Mouse (Mus musculus): ENCODE measurements at regions not wholly inside any gene's neighbourhood (a gene's known extent, or its start where the extent isn't known, plus 50 kb on each side); places are given as distances from the start of the nearest gene placed in this dataset.

DNA sequence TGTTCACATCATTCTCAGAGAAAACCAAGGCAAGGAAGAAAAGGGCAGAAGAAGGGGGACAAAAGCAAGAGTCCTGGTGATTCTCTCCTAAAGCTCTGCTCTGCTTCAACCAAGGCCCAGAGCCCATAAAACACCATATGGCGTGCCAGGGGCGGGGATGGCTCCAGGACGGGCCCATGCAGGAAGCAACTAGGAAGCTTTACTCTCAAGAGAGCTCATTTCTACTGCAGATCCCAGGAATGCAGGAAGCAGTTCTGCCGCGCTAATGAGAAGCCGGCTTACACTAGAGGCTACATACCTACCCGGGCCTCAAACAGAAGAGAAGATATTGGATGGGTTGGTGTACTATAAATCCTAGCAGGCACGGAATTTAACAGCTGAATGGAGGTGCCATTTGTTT lies 414.9 kb downstream of the Tns3 start:
- 80% methylated on average over 8 of the region's 8 CpGs for WGBS

DNA sequence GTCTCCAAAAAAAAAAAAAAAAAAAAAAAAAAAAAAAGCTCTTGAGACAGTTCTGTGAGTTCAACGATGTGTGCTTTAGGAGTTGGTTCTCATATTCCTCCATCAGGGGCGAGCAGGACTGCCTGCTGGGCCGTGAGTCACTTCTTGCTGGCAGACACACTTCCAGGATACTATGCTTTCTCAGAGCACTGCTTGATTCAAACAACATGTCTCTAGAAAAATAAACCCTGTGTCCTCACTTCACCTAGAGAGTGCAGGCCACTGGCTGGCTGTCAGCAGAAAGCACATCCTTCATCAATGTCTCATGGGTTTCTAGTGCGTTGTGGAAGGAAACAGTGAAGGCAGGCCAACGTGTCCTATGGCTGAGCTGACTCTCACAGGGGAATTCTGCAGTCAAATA lies 416.8 kb downstream of the Tns3 start:
- Histone ChIP-seq H3K9me3 (no peaks in the 10 kb centered on the region), H3K27me3 (no peaks in the 10 kb centered on the region), H3K36me3 (no peaks in the 10 kb centered on the region), H3K4me2 (replicated peaks) (no peak overlapping the region), H3K27ac (replicated peaks) (no peak overlapping the region), H3K4me1 (no peaks in the 10 kb centered on the region), H3K4me3 (no peak overlapping the region), H3K9ac (replicated peaks) (no peak overlapping the region)
- ATAC-seq (replicated peaks) = no peak
- 74% methylated on average over 5 of the region's 5 CpGs for WGBS

More for the DNA sequence above, 414.9 kb downstream of the Tns3 start:
- Histone ChIP-seq H3K4me1 (no peaks in the 10 kb centered on the region), H3K27ac (replicated peaks) (no peak overlapping the region), H3K27me3 (no peaks in the 10 kb centered on the region), H3K36me3 (no peaks in the 10 kb centered on the region), H3K4me2 (replicated peaks) (no peak overlapping the region), H3K4me3 (no peak overlapping the region), H3K9me3 (no peaks in the 10 kb centered on the region), H3K9ac (replicated peaks) (no peak overlapping the region)
- no peak for ATAC-seq (replicated peaks)

- Histone ChIP-seq H3K4me1 (no peaks in the 10 kb centered on the region), H3K27me3 (no peaks in the 10 kb centered on the region), H3K27ac (replicated peaks) (no peak overlapping the region), H3K4me2 (replicated peaks) (no peak overlapping the region), H3K4me3 (no peak overlapping the region), H3K9ac (replicated peaks) (no peak overlapping the region), H3K36me3 (no peaks in the 10 kb centered on the region), H3K9me3 (no peaks in the 10 kb centered on the region)
- ATAC-seq (replicated peaks) = no peak
- 74% methylated on average over 2 of the region's 2 CpGs for WGBS
Observed at GRCm38 (mm10) chr11:8247024-8247423, 417.3 kb downstream of the Tns3 start.

DNA sequence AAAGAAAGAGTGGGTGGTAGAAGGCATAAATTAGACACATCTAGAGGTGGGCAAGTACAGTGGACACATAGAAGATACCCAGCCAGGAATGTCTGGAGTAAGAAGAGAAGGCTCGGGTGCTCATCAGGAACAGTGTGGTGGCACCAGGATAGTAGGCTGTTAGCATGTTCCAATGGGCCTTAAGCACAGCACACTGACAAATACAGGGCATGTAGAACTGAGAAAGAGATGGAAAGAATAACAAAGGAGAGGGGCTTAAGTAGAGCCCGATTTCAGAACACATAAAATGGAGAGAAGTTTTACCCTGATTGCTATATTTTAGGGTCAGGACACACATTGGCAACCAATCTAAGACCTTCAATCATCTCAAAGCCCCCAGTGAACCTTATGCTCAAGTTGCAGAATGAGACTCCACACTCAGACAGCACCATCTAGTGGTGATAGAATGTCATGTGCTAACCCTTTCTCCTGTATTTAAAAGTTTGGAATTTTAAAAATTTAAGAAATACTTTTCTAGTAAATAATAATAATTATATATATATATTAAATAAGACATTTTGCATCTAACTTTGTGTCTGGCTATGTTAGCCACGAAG lies 418.8 kb downstream of the Tns3 start:
- Histone ChIP-seq H3K27ac (replicated peaks) (no peak overlapping the region), H3K27me3 (no peaks in the 10 kb centered on the region), H3K9ac (replicated peaks) (no peak overlapping the region), H3K4me1 (no peaks in the 10 kb centered on the region), H3K4me2 (replicated peaks) (no peak overlapping the region), H3K36me3 (no peaks in the 10 kb centered on the region), H3K9me3 (no peaks in the 10 kb centered on the region), H3K4me3 (no peak overlapping the region)
- WGBS = 29% methylated on average over 3 of the region's 3 CpGs
- ATAC-seq (replicated peaks) = peak; percentile 67

DNA sequence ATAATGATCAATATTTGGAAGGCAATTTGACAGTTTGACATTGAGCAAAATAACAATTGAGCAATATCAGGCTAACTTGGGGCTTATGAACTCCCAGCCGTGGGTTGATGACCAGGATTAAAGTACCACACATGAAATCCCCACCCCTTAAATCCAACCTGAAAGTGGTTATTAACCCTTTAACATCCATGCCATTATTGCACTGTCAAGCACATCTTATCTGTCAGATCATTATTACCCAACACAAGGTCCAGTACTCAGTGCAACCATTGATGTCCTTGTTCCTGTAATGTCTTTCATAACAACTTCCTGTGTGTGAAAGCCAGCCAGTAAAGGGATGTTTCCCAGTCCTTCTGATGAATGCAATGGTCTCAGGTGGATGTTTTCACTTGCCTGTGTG lies 425.8 kb downstream of the Tns3 start:
- no peak overlapping the region for H3K9ac ChIP-seq (replicated peaks)
- no peak overlapping the region for H3K27ac ChIP-seq (replicated peaks)
- 64% methylated on average over 1 of the region's 1 CpGs for WGBS
- ATAC-seq (replicated peaks) = no peak
- no peak overlapping the region for H3K4me3 ChIP-seq
- H3K9me3 ChIP-seq = no peaks in the 10 kb centered on the region
- H3K4me2 ChIP-seq (replicated peaks) = no peak overlapping the region
- no peaks in the 10 kb centered on the region for H3K27me3 ChIP-seq
- H3K4me1 ChIP-seq = no peaks in the 10 kb centered on the region
- no peaks in the 10 kb centered on the region for H3K36me3 ChIP-seq

GRCm38 (mm10) chr11:8237556-8237955 lies 426.8 kb downstream of the Tns3 start:
- no peak for ATAC-seq (replicated peaks)
- H3K9ac ChIP-seq (replicated peaks) = no peak overlapping the region
- WGBS = 76% methylated on average over 4 of the region's 4 CpGs

DNA sequence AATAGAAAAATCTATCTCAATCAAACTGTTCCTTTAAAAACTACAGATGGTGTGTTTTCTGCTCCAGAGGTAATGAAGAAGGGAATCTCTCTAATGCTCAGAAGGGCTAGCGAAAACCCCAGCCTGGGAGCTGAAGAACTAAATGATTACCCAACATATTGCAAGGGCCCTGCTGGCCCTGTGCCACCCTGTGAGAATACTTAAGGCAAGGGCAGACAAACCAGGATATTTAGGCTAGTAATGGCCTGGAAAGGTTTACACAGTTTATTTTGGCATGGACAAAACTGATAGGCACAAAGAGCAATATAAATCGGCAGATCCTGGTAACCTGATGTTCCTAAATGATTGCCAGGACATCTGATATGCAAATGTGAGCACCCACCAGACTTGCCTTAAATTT lies 428.3 kb downstream of the Tns3 start:
- H3K4me3 ChIP-seq = no peak overlapping the region
- H3K9me3 ChIP-seq = no peaks in the 10 kb centered on the region
- WGBS = 74% methylated on average over 2 of the region's 2 CpGs
- no peak overlapping the region for H3K9ac ChIP-seq (replicated peaks)
- H3K4me1 ChIP-seq = no peaks in the 10 kb centered on the region
- no peak overlapping the region for H3K4me2 ChIP-seq (replicated peaks)
- no peak overlapping the region for H3K27ac ChIP-seq (replicated peaks)
- ATAC-seq (replicated peaks) = no peak
- H3K27me3 ChIP-seq = no peaks in the 10 kb centered on the region
- no peaks in the 10 kb centered on the region for H3K36me3 ChIP-seq

More at GRCm38 (mm10) chr11:8237556-8237955, 426.8 kb downstream of the Tns3 start:
- H3K4me1 ChIP-seq = no peaks in the 10 kb centered on the region
- no peaks in the 10 kb centered on the region for H3K27me3 ChIP-seq
- H3K27ac ChIP-seq (replicated peaks) = no peak overlapping the region
- no peaks in the 10 kb centered on the region for H3K9me3 ChIP-seq
- H3K4me3 ChIP-seq = no peak overlapping the region
- no peaks in the 10 kb centered on the region for H3K36me3 ChIP-seq
- H3K4me2 ChIP-seq (replicated peaks) = no peak overlapping the region

DNA sequence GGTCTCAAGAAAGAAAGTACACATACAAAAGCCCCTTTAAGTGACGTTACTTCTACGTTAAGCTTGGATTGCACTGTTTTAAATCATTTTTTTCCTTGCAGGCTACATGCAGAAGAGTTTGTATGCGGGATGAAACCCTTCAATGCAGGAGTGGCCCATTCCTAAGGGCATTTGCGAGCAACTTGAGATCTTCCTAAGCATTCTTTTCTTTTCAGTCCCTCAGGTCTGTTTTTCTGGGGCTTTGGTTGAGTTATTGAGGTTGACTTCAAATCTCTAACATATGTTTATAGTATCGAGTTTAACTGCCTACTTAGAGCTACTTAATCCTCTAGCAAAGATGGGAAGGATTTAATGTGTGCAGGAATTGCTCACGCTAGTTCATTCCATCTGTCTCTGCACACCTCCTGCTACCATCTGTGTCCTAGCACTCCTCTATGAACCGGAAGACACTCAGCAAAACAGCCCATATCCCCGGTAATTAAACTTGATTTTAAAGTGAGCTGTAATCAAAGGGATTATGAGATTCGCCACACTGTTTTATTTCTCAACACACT lies 431.6 kb downstream of the Tns3 start:
- H3K27me3 ChIP-seq = no peaks in the 10 kb centered on the region
- WGBS = 61% methylated on average over 9 of the region's 9 CpGs
- no peaks in the 10 kb centered on the region for H3K9me3 ChIP-seq
- no peak overlapping the region for H3K4me2 ChIP-seq (replicated peaks)
- no peak for ATAC-seq (replicated peaks)
- no peak overlapping the region for H3K4me3 ChIP-seq
- H3K36me3 ChIP-seq = no peaks in the 10 kb centered on the region
- H3K27ac ChIP-seq (replicated peaks) = no peak overlapping the region
- H3K4me1 ChIP-seq = no peaks in the 10 kb centered on the region
- no peak overlapping the region for H3K9ac ChIP-seq (replicated peaks)

GRCm38 (mm10) chr11:8229787-8230186 lies 434.5 kb downstream of the Tns3 start:
- ATAC-seq (replicated peaks) = no peak
- Histone ChIP-seq H3K4me3 (no peak overlapping the region), H3K36me3 (no peaks in the 10 kb centered on the region), H3K4me2 (replicated peaks) (no peak overlapping the region), H3K9me3 (no peaks in the 10 kb centered on the region), H3K27ac (replicated peaks) (no peak overlapping the region), H3K9ac (replicated peaks) (no peak overlapping the region), H3K27me3 (no peaks in the 10 kb centered on the region), H3K4me1 (no peaks in the 10 kb centered on the region)
- WGBS = 55% methylated on average over 7 of the region's 7 CpGs

DNA sequence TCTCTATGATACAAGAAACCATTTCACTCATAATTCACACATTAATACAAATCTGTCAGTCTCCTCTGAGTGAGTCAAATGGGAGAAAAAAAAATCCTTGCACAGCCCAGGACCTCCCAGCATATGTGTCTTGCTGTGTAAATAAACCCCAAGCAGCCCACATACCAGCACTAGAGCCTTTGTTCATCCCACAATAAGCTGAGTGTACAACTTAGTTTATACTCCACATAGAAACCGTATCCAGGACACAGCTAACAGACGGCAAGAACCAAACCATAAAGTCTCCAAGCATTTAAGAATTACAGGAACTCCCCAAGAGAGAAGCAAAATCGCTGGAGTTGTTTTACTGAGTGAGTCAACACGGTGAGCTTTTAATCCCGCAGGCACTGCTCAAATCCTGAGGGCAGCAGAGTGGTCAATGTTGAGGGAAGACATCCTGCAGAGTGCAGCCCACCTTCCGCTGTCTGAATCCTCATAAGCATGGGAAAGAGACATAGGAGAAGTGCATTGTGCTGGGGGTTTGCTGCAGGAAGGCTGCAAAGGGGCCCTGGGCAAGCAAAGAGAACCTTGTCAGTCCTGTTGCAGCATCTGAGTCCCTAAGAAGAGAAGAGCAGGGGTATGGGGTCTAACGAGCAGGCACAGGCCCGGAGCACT lies 436.4 kb downstream of the Tns3 start:
- Histone ChIP-seq H3K4me3 (no peak overlapping the region), H3K9ac (replicated peaks) (no peak overlapping the region), H3K9me3 (no peaks in the 10 kb centered on the region), H3K4me1 (no peaks in the 10 kb centered on the region), H3K36me3 (no peaks in the 10 kb centered on the region), H3K4me2 (replicated peaks) (no peak overlapping the region), H3K27me3 (no peaks in the 10 kb centered on the region), H3K27ac (replicated peaks) (0 out of 2 replicates have a peak overlapping the region, but pooled peaks have one; percentile 11)
- no peak for ATAC-seq (replicated peaks)
- WGBS = 44% methylated on average over 8 of the region's 8 CpGs

GRCm38 (mm10) chr11:8224366-8224765 lies 440.0 kb downstream of the Tns3 start:
- no peaks in the 10 kb centered on the region for H3K4me1 ChIP-seq
- no peak overlapping the region for H3K4me2 ChIP-seq (replicated peaks)
- no peak overlapping the region for H3K4me3 ChIP-seq
- H3K9ac ChIP-seq (replicated peaks) = no peak overlapping the region
- WGBS = 78% methylated on average over 1 of the region's 1 CpGs
- H3K27ac ChIP-seq (replicated peaks) = no peak overlapping the region
- ATAC-seq (replicated peaks) = no peak
- H3K36me3 ChIP-seq = no peaks in the 10 kb centered on the region
- no peaks in the 10 kb centered on the region for H3K9me3 ChIP-seq
- no peaks in the 10 kb centered on the region for H3K27me3 ChIP-seq

GRCm38 (mm10) chr11:8220618-8221017 lies 443.7 kb downstream of the Tns3 start:
- Histone ChIP-seq H3K27ac (replicated peaks) (no peak overlapping the region), H3K4me3 (no peak overlapping the region), H3K9ac (replicated peaks) (no peak overlapping the region), H3K36me3 (no peaks in the 10 kb centered on the region), H3K4me1 (no peaks in the 10 kb centered on the region), H3K4me2 (replicated peaks) (no peak overlapping the region), H3K27me3 (no peaks in the 10 kb centered on the region), H3K9me3 (no peaks in the 10 kb centered on the region)
- 73% methylated on average over 3 of the region's 3 CpGs for WGBS
- ATAC-seq (replicated peaks) = no peak

- no peaks in the 10 kb centered on the region for H3K4me1 ChIP-seq
- H3K27ac ChIP-seq (replicated peaks) = no peak overlapping the region
- no peaks in the 10 kb centered on the region for H3K36me3 ChIP-seq
- WGBS = 79% methylated on average over 6 of the region's 6 CpGs
- H3K4me3 ChIP-seq = no peak overlapping the region
- no peak overlapping the region for H3K4me2 ChIP-seq (replicated peaks)
- H3K27me3 ChIP-seq = no peaks in the 10 kb centered on the region
- ATAC-seq (replicated peaks) = no peak
- no peaks in the 10 kb centered on the region for H3K9me3 ChIP-seq
- H3K9ac ChIP-seq (replicated peaks) = no peak overlapping the region
Observed at GRCm38 (mm10) chr11:8219911-8220310, 444.4 kb downstream of the Tns3 start.

All from forebrain, embryonic 15.5 days (tissue).